Mouse (Mus musculus) urinary bladder, postnatal 36 days (tissue): ENCODE measurements around the gene Skint4.

Experiments
- DNase-seq, 2 experiments: peaks; one replicate each; pipeline ENCODE4 v3.0.0; 2022; ENCODE audit warnings: low spot score in 2 of 2, mixed read lengths in 1 of 2

Skint4 gene

DNA sequence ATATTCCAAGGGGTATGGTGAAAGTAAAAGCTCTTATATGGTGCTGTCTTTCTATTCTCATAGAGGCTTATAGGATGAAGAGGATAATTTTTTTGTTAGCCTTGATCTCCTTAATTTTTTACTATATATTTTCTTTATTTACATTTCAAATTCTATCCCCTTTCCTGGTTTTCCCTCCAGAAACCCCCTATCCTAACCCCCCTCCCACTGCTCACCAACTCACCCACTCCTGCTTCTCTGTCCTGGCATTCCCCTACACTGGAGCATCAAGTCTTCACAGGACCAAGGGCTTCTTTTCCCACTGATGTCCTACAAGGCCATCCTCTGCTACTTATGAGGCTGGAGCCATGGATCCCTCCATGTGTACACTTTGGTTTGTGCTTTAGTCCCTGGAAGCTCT is at the start of gene Skint4:
Skint4 (plus strand) TSS at position 301 of the 400 bp plus-strand sequence.
- DNase-seq, result no peak
